Mouse (Mus musculus) midbrain, embryonic 13.5 days (tissue): ENCODE data around the gene Efl1. TPM values are rescaled to one million over a fixed set of nuclear protein-coding genes. Genes with fewer than 3 reads are reported as not detected.
A peak's percentile ranks its signal among the peaks of the same experiment; 100 is the strongest.

Experiments
- ATAC-seq: fragments of 200-750 bp; cut with Nextera tagmentation; 2 replicates; pipeline ENCODE4 v1.8.0; 2017; ENCODE audit warnings: mild to moderate bottlenecking, moderate TSS enrichment, moderate library complexity
- H3K27ac ChIP-seq: fragments of 300-500 bp; sonication (generic); 2 replicates; pipeline ENCODE4 v1.5.1; 2015; ENCODE audit warnings: inconsistent platforms, mild to moderate bottlenecking, moderate library complexity
- H3K27me3 ChIP-seq: fragments of 300-500 bp; sonication (generic); 2 replicates; pipeline ENCODE4 v1.6.1; 2015; ENCODE audit warnings: mild to moderate bottlenecking, inconsistent platforms
- H3K36me3 ChIP-seq: fragments of 300-500 bp; sonication (generic); 2 replicates; pipeline ENCODE4 v1.6.1; 2015; ENCODE audit warnings: mild to moderate bottlenecking, inconsistent platforms
- H3K4me1 ChIP-seq: fragments of 300-500 bp; sonication (generic); replicated peaks from 2 replicates; pipeline ENCODE4 v1.6.1; 2015; ENCODE audit warnings: inconsistent platforms
- H3K4me2 ChIP-seq: fragments of 300-500 bp; sonication (generic); replicated peaks from 2 replicates; pipeline ENCODE4 v1.6.1; 2015; ENCODE audit warnings: moderate library complexity, mild to moderate bottlenecking, inconsistent platforms
- H3K4me3 ChIP-seq: fragments of 300-500 bp; sonication (generic); replicated peaks from 2 replicates; pipeline ENCODE4 v1.5.1; 2015; ENCODE audit warnings: mild to moderate bottlenecking, inconsistent platforms
- H3K9ac ChIP-seq: fragments of 300-500 bp; sonication (generic); replicated peaks from 2 replicates; pipeline ENCODE4 v1.6.1; 2015; ENCODE audit warnings: mild to moderate bottlenecking, inconsistent platforms
- H3K9me3 ChIP-seq: fragments of 300-500 bp; sonication (generic); 2 replicates; pipeline ENCODE4 v1.6.1; 2016; ENCODE audit warnings: mild to moderate bottlenecking, inconsistent platforms
- WGBS: fragments of 180-500 bp; shearing (Covaris S2); methylation state at CpG from one replicate; pipeline ENCODE4 v1.1.7; 2015; 5-methylcytosine and 5-hydroxymethylcytosine counted together
- polyA plus RNA-seq: library from polyadenylated mRNA; unstranded; fragments of >200 nt; fragmentation: Nextera tagmentation; extraction: Ambion mirVana; gene quantifications from 2 replicates; pipeline ENCODE4 v1.2.1, GENCODE M21; 2015

Efl1 gene
- 20.1 and 21.0 TPM in 2 replicates for polyA plus RNA-seq

DNA sequence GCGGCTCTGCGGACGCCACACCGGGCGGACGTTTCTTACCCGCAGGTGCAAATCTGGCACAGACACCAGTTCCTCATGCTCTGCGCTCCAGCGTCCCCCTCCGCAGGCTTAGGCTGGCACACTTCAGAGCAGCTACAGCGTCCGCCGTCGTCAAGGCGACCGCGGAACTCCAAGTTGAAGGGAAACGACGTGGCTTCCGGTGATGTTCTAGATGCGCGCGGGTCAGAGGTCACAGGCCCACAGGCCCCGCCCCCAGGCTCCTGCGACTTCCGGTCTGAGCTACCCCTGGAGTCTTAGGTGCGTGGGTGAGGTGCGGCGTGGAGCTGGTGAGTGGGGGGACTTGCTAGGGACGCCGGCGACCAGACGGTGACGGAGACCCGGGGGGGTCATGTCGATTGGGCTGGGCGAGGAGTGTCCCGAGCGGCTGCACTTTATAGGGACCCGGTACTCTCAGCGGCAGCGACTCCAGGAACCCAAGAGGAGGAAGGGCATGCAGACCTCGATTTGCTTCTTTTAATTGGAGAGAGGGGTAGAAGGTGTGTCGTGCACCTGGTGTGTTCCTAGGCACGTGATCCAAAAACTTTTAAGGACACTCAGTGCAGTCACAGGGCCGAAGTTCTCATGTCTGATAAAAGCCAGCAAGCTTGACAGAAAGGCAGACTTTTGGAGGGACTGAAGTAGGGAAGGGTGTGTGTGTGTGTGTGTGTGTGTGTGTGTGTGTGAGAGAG is at the start of gene Efl1, which contains the start of gene Saxo2:
TSS of gene Efl1 (plus strand) at position 262 of the 728 bp plus-strand sequence.
TSS of gene Saxo2 (minus strand) at position 176 of the 728 bp plus-strand sequence.
- Histone ChIP-seq H3K27ac (no peak within 1 kb of the TSS), H3K9ac (peak within 1 kb of the TSS; percentile 70), H3K4me1 (peaks cover 22% of the 10 kb centered on the region), H3K4me3 (peak within 1 kb of the TSS; percentile 77), H3K36me3 (peaks cover 7% of the 10 kb centered on the region; the same call in 1 of the 2 replicates), H3K9me3 (no peaks in the 10 kb centered on the region), H3K27me3 (no peaks in the 10 kb centered on the region), H3K4me2 (peak within 1 kb of the TSS; percentile 78)
- under 1% methylated on average over 46 of the region's 46 CpGs for WGBS
- ATAC-seq: peak; percentile 99

- no peaks in the 10 kb centered on the region for H3K36me3 ChIP-seq
- WGBS: 92% methylated on average over 4 of the region's 4 CpGs
- no peak for ATAC-seq
- H3K27me3 ChIP-seq: no peaks in the 10 kb centered on the region
- H3K4me3 ChIP-seq: no peak overlapping the region
- H3K9me3 ChIP-seq: no peaks in the 10 kb centered on the region
- H3K9ac ChIP-seq: no peak overlapping the region
- H3K4me1 ChIP-seq: no peaks in the 10 kb centered on the region
- H3K4me2 ChIP-seq: no peak overlapping the region
- no peak overlapping the region for H3K27ac ChIP-seq
Observed at GRCm38 (mm10) chr7:82602008-82602407, 46.4 kb upstream of the Efl1 start.

- Histone ChIP-seq H3K27ac (no peak overlapping the region), H3K4me2 (no peak overlapping the region), H3K36me3 (no peaks in the 10 kb centered on the region), H3K9ac (no peak overlapping the region), H3K4me3 (no peak overlapping the region), H3K9me3 (no peaks in the 10 kb centered on the region), H3K27me3 (no peaks in the 10 kb centered on the region), H3K4me1 (no peaks in the 10 kb centered on the region)
- 85% methylated on average over 6 of the region's 6 CpGs for WGBS
- ATAC-seq: no peak
Observed at GRCm38 (mm10) chr7:82605425-82605824, 43.0 kb upstream of the Efl1 start.

DNA sequence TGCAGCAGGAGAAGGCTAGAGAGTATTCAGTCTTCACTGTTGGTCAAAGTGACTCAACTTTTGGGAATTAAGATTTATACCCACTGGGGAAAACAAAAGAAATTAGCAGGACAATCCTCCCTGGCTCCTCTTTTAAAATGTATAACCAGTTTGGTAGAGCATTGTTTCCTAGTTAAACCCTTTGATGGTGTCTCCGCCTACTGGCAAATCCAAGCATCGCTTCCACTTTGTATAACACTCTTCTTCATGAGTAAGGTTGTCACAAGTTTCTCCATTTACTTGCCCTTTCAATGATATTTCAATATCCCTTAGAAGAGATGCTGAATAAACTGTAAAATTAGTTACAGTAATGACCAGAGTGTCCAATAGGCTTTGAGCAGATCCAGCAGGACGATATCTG is 38.8 kb upstream of the Efl1 start:
- H3K27ac ChIP-seq: no peak overlapping the region
- H3K4me3 ChIP-seq: no peak overlapping the region
- WGBS: 68% methylated on average over 3 of the region's 3 CpGs

DNA sequence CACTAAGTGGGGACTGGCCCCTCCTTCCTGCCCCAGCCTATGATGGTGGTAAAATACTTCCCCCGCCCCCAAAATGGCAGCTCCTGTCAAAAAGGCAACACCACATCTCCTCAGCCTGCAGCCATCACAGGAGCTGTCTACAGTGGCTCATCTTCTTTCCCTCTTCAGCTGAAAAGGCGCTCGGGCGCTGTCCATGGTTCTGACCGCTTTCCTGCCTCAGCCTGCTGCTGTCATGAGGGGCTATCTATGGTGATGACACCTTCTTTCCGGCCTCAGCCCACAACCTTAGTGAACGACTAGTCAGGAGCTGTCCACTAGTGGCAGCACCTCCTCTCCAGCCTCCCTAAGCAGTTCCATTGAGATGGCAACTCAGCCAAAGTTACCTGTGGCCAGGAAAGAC is 23.1 kb upstream of the Efl1 start:
- no peaks in the 10 kb centered on the region for H3K9me3 ChIP-seq
- 23% methylated on average over 7 of the region's 7 CpGs for WGBS
- H3K4me3 ChIP-seq: no peak overlapping the region
- no peaks in the 10 kb centered on the region for H3K4me1 ChIP-seq
- H3K4me2 ChIP-seq: no peak overlapping the region
- no peaks in the 10 kb centered on the region for H3K27me3 ChIP-seq
- H3K9ac ChIP-seq: no peak overlapping the region
- ATAC-seq: no peak
- H3K36me3 ChIP-seq: no peaks in the 10 kb centered on the region
- no peak overlapping the region for H3K27ac ChIP-seq

More for the DNA sequence above, 38.8 kb upstream of the Efl1 start:
- no peak overlapping the region for H3K4me2 ChIP-seq
- H3K9me3 ChIP-seq: no peaks in the 10 kb centered on the region
- no peak for ATAC-seq
- no peaks in the 10 kb centered on the region for H3K4me1 ChIP-seq
- H3K9ac ChIP-seq: no peak overlapping the region
- no peaks in the 10 kb centered on the region for H3K36me3 ChIP-seq
- H3K27me3 ChIP-seq: no peaks in the 10 kb centered on the region

GRCm38 (mm10) chr7:82647183-82647582 is 1.2 kb upstream of the Efl1 start:
- Histone ChIP-seq H3K27ac (no peak overlapping the region), H3K4me1 (peaks cover 22% of the 10 kb centered on the region), H3K9me3 (no peaks in the 10 kb centered on the region), H3K36me3 (peaks cover 5% of the 10 kb centered on the region; the same call in 1 of the 2 replicates), H3K4me2 (no peak overlapping the region), H3K4me3 (no peak overlapping the region), H3K27me3 (no peaks in the 10 kb centered on the region), H3K9ac (no peak overlapping the region)
- no peak for ATAC-seq
- 89% methylated on average over 3 of the region's 3 CpGs for WGBS

- no peaks in the 10 kb centered on the region for H3K9me3 ChIP-seq
- peaks cover 22% of the 10 kb centered on the region for H3K4me1 ChIP-seq
- peak overlapping the region; percentile 78 for H3K4me2 ChIP-seq
- H3K36me3 ChIP-seq: peaks cover 7% of the 10 kb centered on the region; the same call in 1 of the 2 replicates
- peak overlapping the region; percentile 70 for H3K9ac ChIP-seq
- 38% methylated on average over 4 of the region's 4 CpGs for WGBS
- no peaks in the 10 kb centered on the region for H3K27me3 ChIP-seq
- H3K27ac ChIP-seq: no peak overlapping the region
- no peak for ATAC-seq
- peak overlapping the region; percentile 77 for H3K4me3 ChIP-seq
Observed at GRCm38 (mm10) chr7:82647909-82648308, 505 bp upstream of the Efl1 start.

- Histone ChIP-seq H3K4me2 (peak overlapping the region; percentile 78), H3K36me3 (peaks cover 7% of the 10 kb centered on the region; the same call in 1 of the 2 replicates), H3K9me3 (no peaks in the 10 kb centered on the region), H3K4me3 (peak overlapping the region; percentile 77), H3K4me1 (peaks cover 22% of the 10 kb centered on the region), H3K27ac (no peak overlapping the region), H3K27me3 (no peaks in the 10 kb centered on the region), H3K9ac (peak overlapping the region; percentile 70)
- ATAC-seq: peak; percentile 34; the same call in 1 of the 2 replicates
- WGBS: 18% methylated on average over 6 of the region's 6 CpGs
Observed at GRCm38 (mm10) chr7:82649081-82649445, 649 bp downstream of the Efl1 start.

- WGBS: 94% methylated on average over 3 of the region's 3 CpGs
Observed at GRCm38 (mm10) chr7:82664604-82665003, 16.2 kb downstream of the Efl1 start.

GRCm38 (mm10) chr7:82676001-82676400 is 27.6 kb downstream of the Efl1 start:
- 95% methylated on average over 5 of the region's 5 CpGs for WGBS

More at GRCm38 (mm10) chr7:82664604-82665003, 16.2 kb downstream of the Efl1 start:
- Histone ChIP-seq H3K27ac (no peak overlapping the region), H3K4me2 (no peak overlapping the region), H3K9me3 (no peaks in the 10 kb centered on the region), H3K27me3 (no peaks in the 10 kb centered on the region), H3K9ac (no peak overlapping the region), H3K36me3 (peaks cover 44% of the 10 kb centered on the region), H3K4me3 (no peak overlapping the region), H3K4me1 (no peaks in the 10 kb centered on the region)
- no peak for ATAC-seq

GRCm38 (mm10) chr7:82676834-82677233 is 28.4 kb downstream of the Efl1 start:
- Histone ChIP-seq H3K36me3 (peaks cover 47% of the 10 kb centered on the region), H3K9ac (no peak overlapping the region), H3K27me3 (no peaks in the 10 kb centered on the region), H3K4me1 (no peaks in the 10 kb centered on the region), H3K4me3 (no peak overlapping the region), H3K4me2 (no peak overlapping the region), H3K9me3 (no peaks in the 10 kb centered on the region), H3K27ac (no peak overlapping the region)
- WGBS: 89% methylated on average over 6 of the region's 6 CpGs
- ATAC-seq: 0 out of 2 replicates have a peak, but pooled peaks have one; percentile 24

More at GRCm38 (mm10) chr7:82676001-82676400, 27.6 kb downstream of the Efl1 start:
- H3K36me3 ChIP-seq: peaks cover 47% of the 10 kb centered on the region
- no peaks in the 10 kb centered on the region for H3K27me3 ChIP-seq
- no peaks in the 10 kb centered on the region for H3K4me1 ChIP-seq
- H3K27ac ChIP-seq: no peak overlapping the region
- no peaks in the 10 kb centered on the region for H3K9me3 ChIP-seq
- no peak overlapping the region for H3K9ac ChIP-seq
- H3K4me2 ChIP-seq: no peak overlapping the region
- ATAC-seq: no peak
- no peak overlapping the region for H3K4me3 ChIP-seq

GRCm38 (mm10) chr7:82679901-82680300 is 31.5 kb downstream of the Efl1 start:
- WGBS: 93% methylated on average over 5 of the region's 5 CpGs
- ATAC-seq: no peak
- no peak overlapping the region for H3K9ac ChIP-seq
- H3K4me2 ChIP-seq: no peak overlapping the region
- no peak overlapping the region for H3K4me3 ChIP-seq
- no peaks in the 10 kb centered on the region for H3K9me3 ChIP-seq
- H3K36me3 ChIP-seq: peaks cover 40% of the 10 kb centered on the region
- no peaks in the 10 kb centered on the region for H3K27me3 ChIP-seq
- no peak overlapping the region for H3K27ac ChIP-seq
- H3K4me1 ChIP-seq: no peaks in the 10 kb centered on the region
